Mouse (Mus musculus): ENCODE results near the gene Lmod2. TPM values are rescaled to one million over a fixed set of nuclear protein-coding genes. Genes with fewer than 3 reads are reported as not detected.

Lmod2 gene
- total RNA-seq, 1 experiment from 2014 or later, result not detected

- no peak for DNase-seq
Observed at GRCm38 (mm10) chr6:24642960-24643359, 45.4 kb downstream of the Lmod2 start.

GRCm38 (mm10) chr6:24645346-24646053 lies 47.9 kb downstream of the Lmod2 start:
- no peak for DNase-seq

- no peak for DNase-seq
Observed at GRCm38 (mm10) chr6:24647103-24647691, 49.6 kb downstream of the Lmod2 start.

GRCm38 (mm10) chr6:24648403-24648802 lies 50.8 kb downstream of the Lmod2 start:
- DNase-seq, result no peak

GRCm38 (mm10) chr6:24650719-24651118 lies 53.2 kb downstream of the Lmod2 start:
- no peak for DNase-seq

- no peak for DNase-seq
Observed at GRCm38 (mm10) chr6:24651538-24651937, 54.0 kb downstream of the Lmod2 start.

Other genes with a start within 250 kb of the Lmod2 start
- 0.48 and 0.56 TPM in 2 replicates for gene Iqub, start 82.7 kb upstream of the Lmod2 start, total RNA-seq (2021)
- 529 and 602 TPM in 2 replicates for gene Ndufa5, start 69.7 kb upstream of the Lmod2 start, total RNA-seq (2021)
- gene Asb15, start 69.6 kb upstream of the Lmod2 start, total RNA-seq (2021), result not detected in 2 replicates
- gene Wasl, start 67.2 kb downstream of the Lmod2 start, total RNA-seq (2021), result 50.5 and 53.9 TPM in 2 replicates
- not detected in 2 replicates for gene Hyal6, start 135.5 kb downstream of the Lmod2 start, total RNA-seq (2021)
- gene Hyal4, start 150.6 kb downstream of the Lmod2 start, total RNA-seq (2021), result not detected in 2 replicates
- not detected in 2 replicates for gene Spam1, start 193.4 kb downstream of the Lmod2 start, total RNA-seq (2021)

Data from adrenal gland, postnatal 14 days (tissue).